Mouse (Mus musculus) liver, postnatal 0 days (tissue): ENCODE data around the gene Mterf1a.

Experiments used
- CTCF ChIP-seq: sonication (generic); IDR thresholded peaks from 2 replicates; pipeline ENCODE4 v1.5.1; 2016; ENCODE audit warnings: antibody characterized with exemption, low read depth
- EP300 ChIP-seq: IDR thresholded peaks from 2 replicates; pipeline ENCODE4 v1.6.1; 2016; ENCODE audit warnings: antibody characterized with exemption, low read depth, mild to moderate bottlenecking

DNA sequence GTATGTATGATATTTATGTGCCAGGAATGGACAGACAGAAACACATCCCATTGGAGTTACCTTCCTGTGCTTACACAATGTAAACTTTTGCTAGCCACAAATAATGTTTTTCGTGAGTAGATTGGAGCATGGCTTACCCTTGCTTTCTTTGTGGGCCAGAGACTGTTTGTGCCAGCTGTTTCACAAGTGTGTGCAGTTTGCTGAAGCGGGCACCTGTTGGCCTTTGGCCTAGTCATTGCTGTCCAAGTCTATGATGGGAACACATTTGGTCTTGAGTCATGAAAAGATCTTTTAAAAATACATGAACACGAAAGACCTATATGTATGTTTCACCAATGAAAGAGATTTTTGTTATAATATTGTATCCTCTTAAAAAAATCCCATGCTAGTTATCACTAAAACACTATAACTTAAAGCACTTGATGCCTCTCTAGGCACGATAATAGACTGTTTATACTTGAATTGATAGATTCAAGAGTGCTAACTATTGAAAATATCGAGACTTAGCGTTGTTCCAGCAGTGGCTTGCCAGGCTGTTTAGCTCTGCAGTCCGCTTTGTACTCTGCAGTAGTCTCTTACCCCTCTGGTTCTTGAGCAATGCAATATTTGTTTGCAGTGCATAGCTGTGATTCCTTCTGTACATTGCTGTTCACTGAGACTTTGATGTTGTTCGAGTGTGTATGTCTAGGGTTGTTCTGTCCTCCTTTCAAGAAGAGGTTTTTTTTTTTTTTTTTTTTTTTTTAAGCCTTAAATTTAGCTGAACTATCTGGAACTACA is 42.2 kb upstream of the Mterf1a start:
- no peak for TF ChIP-seq CTCF
- TF ChIP-seq EP300, result no peak
